Mouse (Mus musculus): Measurements from ENCODE around the gene Abcc10.

Abcc10 gene

GRCm38 (mm10) chr17:46327906-46328534 is at the start of gene Abcc10:
Gene Abcc10, minus strand, starts transcription at chr17:46328352.
- peak; percentile 96 for DNase-seq (ENCODE audit: low read depth, low spot score)
- H3K27me3 ChIP-seq (ENCODE audit: control insufficient read depth, insufficient read depth, low read length, poor library complexity, severe bottlenecking), result no peaks in the 10 kb centered on the region
- H3K36me3 ChIP-seq (ENCODE audit: control insufficient read depth, insufficient read depth, low read length, poor library complexity, severe bottlenecking), result no peaks in the 10 kb centered on the region

- Histone ChIP-seq H3K27me3 (ENCODE audit: control insufficient read depth, insufficient read depth, low read length, poor library complexity, severe bottlenecking) (no peaks in the 10 kb centered on the region), H3K36me3 (ENCODE audit: control insufficient read depth, insufficient read depth, low read length, poor library complexity, severe bottlenecking) (no peaks in the 10 kb centered on the region)
- peak; percentile 86 for DNase-seq (ENCODE audit: low read depth, low spot score)
Observed at GRCm38 (mm10) chr17:46371783-46372182, 43.6 kb upstream of the Abcc10 start.

GRCm38 (mm10) chr17:46351026-46351700 is 23.0 kb upstream of the Abcc10 start:
- Histone ChIP-seq H3K36me3 (ENCODE audit: control insufficient read depth, insufficient read depth, low read length, poor library complexity, severe bottlenecking) (no peaks in the 10 kb centered on the region), H3K27me3 (ENCODE audit: control insufficient read depth, insufficient read depth, low read length, poor library complexity, severe bottlenecking) (no peaks in the 10 kb centered on the region)

GRCm38 (mm10) chr17:46341208-46341607 is 13.1 kb upstream of the Abcc10 start:
- no peaks in the 10 kb centered on the region for H3K27me3 ChIP-seq (ENCODE audit: control insufficient read depth, insufficient read depth, low read length, poor library complexity, severe bottlenecking)
- no peaks in the 10 kb centered on the region for H3K36me3 ChIP-seq (ENCODE audit: control insufficient read depth, insufficient read depth, low read length, poor library complexity, severe bottlenecking)
- peak; percentile 80 for DNase-seq (ENCODE audit: low read depth, low spot score)

More at GRCm38 (mm10) chr17:46351026-46351700, 23.0 kb upstream of the Abcc10 start:
- DNase-seq (ENCODE audit: low read depth, low spot score), result no peak

DNA sequence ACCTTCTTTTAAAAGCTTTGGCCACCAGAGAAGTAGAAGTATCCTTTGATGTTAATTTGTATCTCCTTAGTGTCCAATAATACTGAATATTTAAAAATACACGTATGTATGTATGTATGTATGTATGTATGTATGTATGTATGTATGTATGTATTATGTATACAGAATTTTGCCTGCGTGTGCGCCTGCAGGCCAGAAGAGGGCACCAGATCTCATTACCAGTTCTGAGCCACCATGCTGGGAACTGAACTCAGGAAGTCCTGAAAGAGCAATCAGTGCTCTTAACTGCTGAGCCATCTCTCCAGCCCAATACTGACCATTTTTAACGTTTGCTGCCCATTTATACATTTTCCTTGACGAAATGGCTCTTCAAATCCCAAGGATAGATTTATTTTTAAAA is 8.3 kb upstream of the Abcc10 start:
- Histone ChIP-seq H3K27me3 (ENCODE audit: control insufficient read depth, insufficient read depth, low read length, poor library complexity, severe bottlenecking) (no peaks in the 10 kb centered on the region), H3K36me3 (ENCODE audit: control insufficient read depth, insufficient read depth, low read length, poor library complexity, severe bottlenecking) (no peaks in the 10 kb centered on the region)
- DNase-seq (ENCODE audit: low read depth, low spot score), result peak; percentile 67

DNA sequence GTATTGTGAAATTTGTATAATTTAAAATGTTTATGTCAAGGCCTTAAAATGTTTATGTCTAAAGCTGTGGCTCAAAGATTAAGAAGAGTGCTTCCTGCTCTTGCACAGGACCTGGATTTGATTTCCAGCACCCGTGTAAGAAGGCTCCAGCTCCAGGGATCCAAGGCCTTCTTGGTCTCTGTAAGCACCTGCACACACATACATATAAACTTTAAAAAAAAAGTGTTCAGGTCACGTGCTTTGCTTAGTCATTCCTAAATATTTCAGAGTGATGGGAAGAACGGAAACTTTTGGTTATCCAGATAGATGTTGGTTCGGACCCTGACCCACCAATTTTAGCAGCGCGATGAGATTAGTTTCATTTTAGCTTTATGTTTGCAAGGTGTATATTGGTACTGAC is 571 bp upstream of the Abcc10 start:
- Histone ChIP-seq H3K27me3 (ENCODE audit: control insufficient read depth, insufficient read depth, low read length, poor library complexity, severe bottlenecking) (no peaks in the 10 kb centered on the region), H3K36me3 (ENCODE audit: control insufficient read depth, insufficient read depth, low read length, poor library complexity, severe bottlenecking) (no peaks in the 10 kb centered on the region)
- no peak for DNase-seq (ENCODE audit: low read depth, low spot score)

DNA sequence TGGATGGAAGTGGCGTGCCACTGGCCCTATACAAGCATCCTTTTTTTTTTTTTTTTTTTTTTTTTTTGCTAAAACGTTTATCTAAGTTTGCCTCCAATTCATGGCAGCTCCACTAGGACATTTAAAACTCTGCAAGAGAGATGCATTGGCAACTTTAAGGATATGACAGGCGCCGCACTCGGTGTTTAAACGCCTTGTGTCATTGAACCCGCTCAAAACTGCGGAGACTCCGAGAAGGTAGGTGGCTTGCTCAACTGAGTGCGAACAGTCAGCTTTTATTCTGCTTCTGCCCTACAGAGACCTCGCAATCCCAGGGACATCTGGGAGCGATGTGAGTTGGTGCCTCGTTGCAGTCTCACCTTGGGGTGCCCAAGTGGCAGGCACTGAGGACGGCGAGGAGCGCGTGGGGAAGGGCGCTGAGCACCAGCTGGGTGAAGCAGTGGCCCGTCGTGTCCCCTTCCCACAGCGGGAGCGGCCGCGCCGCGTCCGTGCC is 693 bp downstream of the Abcc10 start:
- no peak for DNase-seq (ENCODE audit: low read depth, low spot score)
- Histone ChIP-seq H3K27me3 (ENCODE audit: control insufficient read depth, insufficient read depth, low read length, poor library complexity, severe bottlenecking) (no peaks in the 10 kb centered on the region), H3K36me3 (ENCODE audit: control insufficient read depth, insufficient read depth, low read length, poor library complexity, severe bottlenecking) (no peaks in the 10 kb centered on the region)

DNA sequence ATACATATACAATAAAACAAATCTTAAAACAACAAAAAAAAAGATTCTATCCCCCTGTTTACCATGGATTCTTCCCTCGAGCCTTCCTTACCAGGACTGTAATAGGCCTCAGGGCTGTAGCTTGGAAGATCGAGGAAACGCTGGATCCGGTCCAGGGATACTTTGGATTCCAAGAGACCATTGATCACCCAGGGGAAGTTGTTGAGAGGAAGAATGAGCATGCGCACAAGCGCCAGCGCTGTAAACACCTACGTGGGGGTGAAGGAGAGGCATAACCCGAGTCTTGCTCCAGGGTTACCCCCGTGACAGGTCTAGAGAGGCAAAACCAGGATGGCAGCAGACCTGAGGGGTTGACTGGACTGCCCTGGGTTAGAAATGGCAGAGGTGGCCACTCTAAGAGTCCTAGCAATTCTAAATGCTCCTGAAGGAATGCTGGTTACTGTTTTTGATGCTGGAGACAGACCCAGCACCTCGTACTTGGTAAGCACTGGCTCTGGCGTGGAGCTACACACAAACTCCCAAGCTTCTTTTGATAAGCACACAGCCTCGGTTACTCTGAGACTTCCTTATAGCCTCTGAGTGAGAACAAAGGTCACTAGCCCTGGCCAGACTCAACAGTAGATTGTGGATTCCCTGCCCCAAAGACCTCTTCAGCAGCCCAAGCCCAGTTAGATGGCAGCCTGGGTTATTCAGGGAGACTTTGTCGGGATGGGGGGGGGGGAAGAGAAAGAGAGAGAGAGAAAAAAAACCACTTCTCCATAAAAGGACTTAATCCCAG is 5.9 kb downstream of the Abcc10 start:
- Histone ChIP-seq H3K27me3 (ENCODE audit: control insufficient read depth, insufficient read depth, low read length, poor library complexity, severe bottlenecking) (no peaks in the 10 kb centered on the region), H3K36me3 (ENCODE audit: control insufficient read depth, insufficient read depth, low read length, poor library complexity, severe bottlenecking) (no peaks in the 10 kb centered on the region)
- no peak for DNase-seq (ENCODE audit: low read depth, low spot score)

DNA sequence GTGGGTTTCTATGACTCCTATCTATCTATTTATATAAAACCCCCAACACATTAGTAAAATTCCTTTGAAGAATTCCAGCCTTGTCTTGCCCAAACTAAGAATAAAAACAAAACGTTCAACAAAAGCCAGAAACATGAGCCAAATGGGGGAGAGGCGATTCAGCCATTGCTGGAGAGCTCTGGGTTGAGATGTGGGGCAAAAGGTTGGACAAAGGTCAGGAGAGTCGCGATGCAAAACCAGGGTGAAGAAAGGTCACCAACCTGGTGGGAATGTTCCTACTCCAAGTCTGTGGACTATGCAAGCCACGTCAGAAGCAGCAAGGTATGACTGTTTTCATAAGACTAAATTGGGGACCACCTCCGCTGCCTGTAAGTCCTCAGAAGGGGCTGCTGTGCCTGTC is 7.7 kb downstream of the Abcc10 start:
- H3K27me3 ChIP-seq (ENCODE audit: control insufficient read depth, insufficient read depth, low read length, poor library complexity, severe bottlenecking), result no peaks in the 10 kb centered on the region
- no peak for DNase-seq (ENCODE audit: low read depth, low spot score)
- no peaks in the 10 kb centered on the region for H3K36me3 ChIP-seq (ENCODE audit: control insufficient read depth, insufficient read depth, low read length, poor library complexity, severe bottlenecking)

DNA sequence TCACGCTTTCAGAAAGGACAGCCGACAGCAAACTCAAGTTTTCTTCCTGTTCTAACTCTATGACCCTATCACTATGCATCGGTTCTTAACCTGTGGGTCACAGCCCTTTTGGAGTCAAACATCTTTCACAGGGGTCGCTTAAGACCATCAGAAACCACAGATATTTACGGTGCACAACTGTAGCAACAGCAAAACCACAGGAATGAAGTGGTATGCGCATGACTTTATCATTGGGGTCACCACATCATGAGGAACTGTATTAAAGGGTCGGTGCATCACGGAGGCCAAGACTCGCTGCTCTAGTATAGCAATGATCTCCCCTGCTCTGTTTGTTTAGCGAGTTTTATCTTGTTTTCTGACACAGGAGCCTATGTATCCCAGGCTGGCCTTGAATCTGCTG is 12.3 kb downstream of the Abcc10 start:
- Histone ChIP-seq H3K36me3 (ENCODE audit: control insufficient read depth, insufficient read depth, low read length, poor library complexity, severe bottlenecking) (no peaks in the 10 kb centered on the region), H3K27me3 (ENCODE audit: control insufficient read depth, insufficient read depth, low read length, poor library complexity, severe bottlenecking) (no peaks in the 10 kb centered on the region)
- DNase-seq (ENCODE audit: low read depth, low spot score), result no peak

DNA sequence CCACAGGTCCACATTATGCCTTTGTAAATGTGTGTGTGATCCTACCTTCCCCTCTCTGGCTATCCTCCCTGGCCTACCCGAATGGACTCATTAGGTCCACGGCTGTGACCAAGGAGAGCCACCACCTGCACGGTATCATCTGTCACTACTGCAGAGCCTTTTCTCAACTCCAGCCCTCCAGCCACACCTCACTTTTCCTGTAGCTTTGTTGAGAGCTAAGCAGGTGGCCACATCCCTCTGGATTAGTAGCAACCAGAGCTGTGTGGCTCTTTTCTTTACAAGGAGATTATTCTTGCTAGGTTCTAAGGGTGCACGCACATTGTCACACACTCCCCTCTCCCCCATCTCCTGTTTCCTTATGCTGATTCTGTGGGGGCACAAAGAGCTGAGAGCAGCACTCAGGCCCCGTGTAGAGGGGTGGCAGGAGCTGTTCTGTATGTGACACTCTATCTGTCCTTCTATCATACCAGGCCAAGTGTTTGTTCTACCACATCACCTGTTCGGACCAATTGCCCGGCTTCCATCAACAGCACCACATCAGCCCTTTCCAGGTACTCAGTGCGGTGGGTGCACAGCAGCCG is 14.9 kb downstream of the Abcc10 start:
- H3K36me3 ChIP-seq (ENCODE audit: control insufficient read depth, insufficient read depth, low read length, poor library complexity, severe bottlenecking), result no peaks in the 10 kb centered on the region
- no peak for DNase-seq (ENCODE audit: low read depth, low spot score)
- no peaks in the 10 kb centered on the region for H3K27me3 ChIP-seq (ENCODE audit: control insufficient read depth, insufficient read depth, low read length, poor library complexity, severe bottlenecking)

- Histone ChIP-seq H3K36me3 (ENCODE audit: control insufficient read depth, insufficient read depth, low read length, poor library complexity, severe bottlenecking) (no peaks in the 10 kb centered on the region; the same call in 1 of the 2 replicates), H3K27me3 (ENCODE audit: control insufficient read depth, insufficient read depth, low read length, poor library complexity, severe bottlenecking) (no peaks in the 10 kb centered on the region)
- no peak for DNase-seq (ENCODE audit: low read depth, low spot score)
Observed at GRCm38 (mm10) chr17:46310515-46310914, 17.6 kb downstream of the Abcc10 start.

DNA sequence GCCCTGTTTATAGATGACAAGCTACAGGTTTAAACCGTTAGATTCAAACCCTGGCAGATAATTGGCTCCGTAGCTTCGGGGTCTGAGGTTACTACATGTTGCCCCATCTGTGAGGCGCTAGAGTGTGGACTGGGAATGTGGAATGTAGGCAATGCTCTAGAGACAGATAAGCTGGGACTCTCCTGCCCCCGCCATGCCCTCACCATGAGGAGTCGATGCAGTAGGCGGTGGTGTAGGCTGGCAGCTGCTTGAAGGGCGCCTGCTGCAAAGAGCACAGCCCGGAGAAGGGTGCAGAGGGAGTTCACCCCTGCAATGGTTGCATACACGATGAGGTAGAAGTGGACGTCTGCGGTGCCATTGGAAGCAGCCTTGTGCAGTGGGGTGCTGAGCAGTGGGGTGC is 18.3 kb downstream of the Abcc10 start:
- no peaks in the 10 kb centered on the region; the same call in 1 of the 2 replicates for H3K36me3 ChIP-seq (ENCODE audit: control insufficient read depth, insufficient read depth, low read length, poor library complexity, severe bottlenecking)
- no peaks in the 10 kb centered on the region for H3K27me3 ChIP-seq (ENCODE audit: control insufficient read depth, insufficient read depth, low read length, poor library complexity, severe bottlenecking)

DNA sequence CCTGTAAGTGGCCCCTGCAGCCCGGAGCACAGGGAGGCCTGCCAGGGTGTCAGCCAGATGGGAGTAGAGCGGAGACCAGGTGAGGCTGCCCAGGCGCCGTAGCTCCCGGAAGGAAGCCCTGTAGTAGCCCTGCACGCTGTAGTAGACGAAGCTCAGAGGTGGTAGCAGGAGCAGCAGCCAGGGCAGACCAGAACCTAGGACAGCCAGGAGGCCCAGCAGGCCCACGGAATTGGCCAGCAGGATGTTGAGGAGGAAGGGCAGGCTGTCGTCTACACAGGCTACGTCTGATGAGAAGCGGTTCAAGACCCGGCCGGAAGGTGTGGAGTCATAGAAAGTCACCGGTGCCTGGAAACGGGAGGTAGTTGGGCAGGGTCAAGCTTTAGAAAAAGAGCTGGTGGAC is 21.2 kb downstream of the Abcc10 start:
- Histone ChIP-seq H3K27me3 (ENCODE audit: control insufficient read depth, insufficient read depth, low read length, poor library complexity, severe bottlenecking) (no peaks in the 10 kb centered on the region), H3K36me3 (ENCODE audit: control insufficient read depth, insufficient read depth, low read length, poor library complexity, severe bottlenecking) (no peaks in the 10 kb centered on the region; the same call in 1 of the 2 replicates)
- DNase-seq (ENCODE audit: low read depth, low spot score), result no peak

More for the DNA sequence above, 18.3 kb downstream of the Abcc10 start:
- no peak for DNase-seq (ENCODE audit: low read depth, low spot score)
